Mouse (Mus musculus) liver, embryonic 14.5 days (tissue): ENCODE measurements around the gene Nek3. TPM values are rescaled to one million over a fixed set of nuclear protein-coding genes. Genes with fewer than 3 reads are reported as not detected.

ENCODE experiments used
- ATAC-seq: fragments of 200-750 bp; cut with Nextera tagmentation; 2 replicates; pipeline ENCODE4 v1.8.0; 2017; ENCODE audit warnings: moderate number of reproducible peaks, mild to moderate bottlenecking, moderate library complexity; ENCODE audit not compliant: insufficient read depth
- DNase-seq, 3 experiments: peaks; one replicate each; pipeline ENCODE4 v3.0.0-alpha.2; 2012 to 2013; ENCODE audit warnings: low read depth in 3 of 3, low spot score in 3 of 3
- H3K27ac ChIP-seq: fragments of 300-500 bp; sonication (generic); 2 replicates; pipeline ENCODE4 v1.5.1; 2014; ENCODE audit warnings: moderate library complexity, mild to moderate bottlenecking, control low read depth, inconsistent platforms
- H3K27me3 ChIP-seq: fragments of 300-500 bp; sonication (generic); 2 replicates; pipeline ENCODE4 v1.6.1; 2014; ENCODE audit warnings: mild to moderate bottlenecking, low read length, moderate library complexity; ENCODE audit not compliant: control insufficient read depth, insufficient read depth
- H3K36me3 ChIP-seq: fragments of 300-500 bp; sonication (generic); replicated peaks from 2 replicates; pipeline ENCODE4 v1.6.1; 2014; ENCODE audit warnings: low read depth; ENCODE audit not compliant: control insufficient read depth, insufficient read depth
- H3K4me1 ChIP-seq, 2 experiments: fragments of 200-500 bp in 1 of 2; fragments of 300-500 bp in 1 of 2; sonication (generic) in 1 of 2; replicated peaks; 2 replicates each; pipeline ENCODE4 v1.6.1; 2012 to 2014; ENCODE audit warnings: antibody characterized with exemption in 1 of 2, inconsistent platforms in 1 of 2, low read length in 1 of 2; ENCODE audit not compliant: control insufficient read depth in 2 of 2, insufficient read depth in 2 of 2
- H3K4me2 ChIP-seq: fragments of 300-500 bp; sonication (generic); 2 replicates; pipeline ENCODE4 v1.6.1; 2014; ENCODE audit warnings: low read depth, mild to moderate bottlenecking, control low read depth, moderate library complexity
- H3K4me3 ChIP-seq, 2 experiments: fragments of 200-500 bp in 1 of 2; fragments of 300-500 bp in 1 of 2; sonication (generic) in 1 of 2; 2 replicates each; pipeline ENCODE4 v1.5.1; 2012 to 2014; ENCODE audit warnings: low read depth in 2 of 2, low read length in 2 of 2, mild to moderate bottlenecking in 2 of 2, control low read depth in 1 of 2, inconsistent platforms in 1 of 2, moderate library complexity in 1 of 2; ENCODE audit not compliant: insufficient read depth in 1 of 2
- H3K9ac ChIP-seq: fragments of 300-500 bp; sonication (generic); replicated peaks from 2 replicates; pipeline ENCODE4 v1.6.1; 2014; ENCODE audit warnings: mild to moderate bottlenecking, control low read depth, moderate library complexity
- H3K9me3 ChIP-seq: fragments of 300-500 bp; sonication (generic); 2 replicates; pipeline ENCODE4 v1.6.1; 2016; ENCODE audit warnings: low read length, mixed read lengths; ENCODE audit not compliant: control insufficient read depth
- CTCF ChIP-seq: IDR thresholded peaks from 2 replicates; pipeline ENCODE4 v1.5.1; 2016; ENCODE audit warnings: antibody characterized with exemption, low read depth, control low read depth
- EP300 ChIP-seq: IDR thresholded peaks from 2 replicates; pipeline ENCODE4 v1.6.1; 2016; ENCODE audit warnings: antibody characterized with exemption, low read depth
- WGBS: fragments of 180-500 bp; shearing (Covaris S2); extraction: QIAGEN DNeasy Blood & Tissue Kit; methylation state at CpG from one replicate; pipeline ENCODE4 v1.1.7; 2014; ENCODE audit not compliant: insufficient replicate concordance; 5-methylcytosine and 5-hydroxymethylcytosine counted together
- polyA plus RNA-seq, 2 experiments: library from polyadenylated mRNA; depleted of rRNA in 1 of 2; stranded (reverse) in 1 of 2; unstranded in 1 of 2; fragments of >200 nt; fragmentation: Nextera tagmentation in 1 of 2; extraction: Ambion mirVana in 1 of 2; gene quantifications; 2 replicates each; pipeline versions ENCODE4 v1.2.1 to v1.2.3; 2012 to 2014

The Nek3 gene
- polyA plus RNA-seq, 2 experiments, result 1.7 to 1.8 TPM

DNA sequence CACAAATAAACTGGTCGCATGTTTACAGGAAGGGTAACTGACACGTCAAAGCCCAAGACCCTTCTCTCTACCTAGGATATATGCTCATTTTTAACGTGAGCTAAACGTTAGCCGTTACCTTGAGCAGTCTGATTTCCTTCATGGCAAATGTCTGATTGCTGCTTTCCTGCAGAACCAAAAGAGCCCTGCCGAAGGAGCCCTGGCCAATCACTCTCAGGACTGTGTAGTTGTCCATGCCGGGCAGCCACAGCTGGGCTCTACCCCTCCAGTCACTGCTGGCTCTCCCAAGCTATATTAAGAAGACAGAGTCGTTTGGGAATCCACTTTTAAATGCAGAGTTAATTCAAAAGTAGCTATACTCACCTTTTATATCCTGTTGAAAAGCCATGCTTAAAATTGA lies 4.0 kb downstream of the Nek3 start:
- H3K4me3 ChIP-seq, result no peak overlapping the region
- DNase-seq (no peak), ATAC-seq (no peak)
- H3K36me3 ChIP-seq, result no peaks in the 10 kb centered on the region
- H3K4me2 ChIP-seq, result no peak overlapping the region
- TF ChIP-seq EP300 (no peak), CTCF (no peak)
- H3K9me3 ChIP-seq, result no peaks in the 10 kb centered on the region
- 77% methylated on average over 8 of the region's 8 CpGs for WGBS
- H3K27ac ChIP-seq, result no peak overlapping the region
- H3K4me1 ChIP-seq, result peaks cover 5 to 6% of the 10 kb centered on the region in 2 experiments
- H3K27me3 ChIP-seq, result no peaks in the 10 kb centered on the region
- H3K9ac ChIP-seq, result no peak overlapping the region

DNA sequence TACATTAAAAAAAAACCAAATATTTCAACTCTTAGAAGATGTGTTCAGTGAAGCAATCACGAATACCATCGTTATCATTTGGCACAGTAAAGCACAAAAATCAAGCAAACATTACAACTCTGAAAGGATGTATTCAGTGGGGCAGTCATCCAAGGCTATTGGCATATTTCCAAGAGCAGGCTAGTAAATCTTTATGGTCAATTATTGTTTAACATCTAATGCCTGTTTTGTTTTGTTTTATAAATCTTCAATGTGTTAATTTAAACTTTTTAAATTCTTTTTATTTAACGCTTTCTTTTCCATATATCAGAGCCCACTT lies 15.9 kb downstream of the Nek3 start:
- Histone ChIP-seq H3K9ac (no peak overlapping the region), H3K27ac (no peak overlapping the region), H3K9me3 (no peaks in the 10 kb centered on the region), H3K4me3 (no peak overlapping the region), H3K36me3 (no peaks in the 10 kb centered on the region), H3K27me3 (no peaks in the 10 kb centered on the region), H3K4me2 (no peak overlapping the region), H3K4me1 (no peaks in the 10 kb centered on the region)
- DNase-seq (no peak), ATAC-seq (no peak)
- 60% methylated on average over 3 of the region's 3 CpGs for WGBS
- TF ChIP-seq EP300 (no peak), CTCF (no peak)

DNA sequence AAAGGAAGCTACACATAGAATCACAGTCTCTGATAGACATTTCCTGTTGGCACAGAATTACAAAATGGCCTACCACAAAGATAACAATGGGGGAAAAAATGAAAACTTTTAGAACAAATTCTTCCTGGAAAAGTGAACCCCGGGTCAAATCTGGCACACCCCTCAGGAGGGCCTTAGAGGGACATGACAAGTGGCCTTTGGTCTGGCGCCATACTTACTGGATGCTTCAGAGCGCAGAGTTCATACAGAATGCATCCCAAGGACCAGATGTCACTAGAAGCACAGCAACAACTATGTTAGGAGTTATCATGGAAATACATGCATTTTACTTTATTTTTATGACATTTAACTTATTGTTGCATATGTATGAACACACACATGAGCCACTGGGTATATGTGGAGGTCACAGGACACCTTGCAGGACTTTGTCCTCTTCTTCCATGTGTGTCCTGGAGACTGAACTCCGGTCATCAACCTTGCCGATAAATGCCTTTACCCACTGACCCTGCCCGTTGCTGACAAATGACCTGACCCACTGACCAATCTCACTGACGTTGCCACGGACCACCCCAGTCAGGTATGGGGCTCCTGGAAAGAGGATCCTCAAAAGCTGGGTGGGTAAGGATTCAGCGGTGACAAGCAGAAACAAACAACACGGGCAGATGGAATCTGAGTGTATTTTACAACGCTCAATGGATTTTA lies 16.4 kb downstream of the Nek3 start:
- Histone ChIP-seq H3K9me3 (no peaks in the 10 kb centered on the region), H3K9ac (no peak overlapping the region), H3K4me1 (no peaks in the 10 kb centered on the region), H3K27me3 (no peaks in the 10 kb centered on the region), H3K27ac (no peak overlapping the region), H3K4me2 (no peak overlapping the region), H3K36me3 (no peaks in the 10 kb centered on the region), H3K4me3 (no peak overlapping the region)
- ATAC-seq (no peak), DNase-seq (no peak)
- TF ChIP-seq CTCF, result no peak
- no peak for TF ChIP-seq EP300
- 79% methylated on average over 11 of the region's 11 CpGs for WGBS

DNA sequence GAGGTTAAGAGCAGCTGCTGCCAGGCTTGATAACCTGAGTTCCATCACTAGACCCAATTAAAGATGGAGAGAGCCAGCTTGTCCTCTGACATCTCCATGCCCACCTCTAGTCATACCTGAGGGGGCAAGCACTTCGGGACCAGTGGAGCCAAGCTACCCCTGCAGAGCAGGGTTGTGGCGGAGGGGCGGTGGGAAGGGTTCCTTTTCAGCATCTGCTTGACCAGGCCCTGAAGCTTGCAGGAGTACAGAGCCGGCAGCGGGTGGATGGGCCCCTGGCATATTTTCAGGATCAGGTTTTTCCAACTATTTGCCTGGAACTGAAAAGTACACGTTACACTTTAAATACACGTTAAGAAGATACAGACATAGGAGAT lies 17.9 kb downstream of the Nek3 start:
- Histone ChIP-seq H3K9ac (no peak overlapping the region), H3K4me2 (no peak overlapping the region), H3K27ac (no peak overlapping the region), H3K4me3 (no peak overlapping the region), H3K36me3 (no peaks in the 10 kb centered on the region), H3K4me1 (peaks cover 0 to 10% of the 10 kb centered on the region in 2 experiments), H3K9me3 (no peaks in the 10 kb centered on the region), H3K27me3 (no peaks in the 10 kb centered on the region)
- TF ChIP-seq CTCF, result no peak
- TF ChIP-seq EP300, result no peak
- DNase-seq (no peak), ATAC-seq (no peak)
- 82% methylated on average over 7 of the region's 7 CpGs for WGBS

DNA sequence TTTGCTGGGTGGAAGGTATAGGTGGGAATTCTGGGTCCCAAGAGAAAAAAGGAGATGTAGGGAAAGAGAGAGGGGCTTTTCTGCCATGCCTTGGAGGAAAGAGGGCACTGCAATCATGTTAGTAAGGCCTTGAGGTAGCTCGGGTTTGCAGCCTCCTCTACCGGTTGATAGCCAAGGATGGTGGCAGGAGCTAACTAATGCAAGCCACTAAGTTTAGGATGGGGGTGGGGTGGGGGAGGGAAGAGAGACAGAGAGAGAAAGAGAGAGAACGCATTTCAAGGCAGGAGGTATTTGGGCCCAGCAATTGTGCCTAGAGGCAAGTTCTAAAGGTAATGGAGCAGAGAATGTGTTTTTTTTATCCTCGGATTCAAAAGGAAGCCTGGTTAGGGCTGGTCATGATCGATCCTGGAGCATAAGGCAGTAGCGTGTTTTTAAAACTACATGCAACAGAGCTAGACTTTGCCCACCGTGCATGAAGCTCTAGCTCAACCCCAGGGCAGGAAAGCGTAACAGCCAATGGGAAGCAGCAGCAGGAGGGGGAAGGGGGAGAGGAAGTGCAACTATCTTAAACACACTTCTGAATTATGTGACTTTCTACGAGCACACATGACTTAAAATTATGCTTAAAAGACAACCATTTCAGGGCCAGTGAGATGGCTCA lies 18.4 kb downstream of the Nek3 start:
- WGBS, result 68% methylated on average over 9 of the region's 9 CpGs

More for the DNA sequence above, 18.4 kb downstream of the Nek3 start:
- Histone ChIP-seq H3K4me1 (peaks cover 0 to 10% of the 10 kb centered on the region in 2 experiments), H3K36me3 (no peaks in the 10 kb centered on the region), H3K27ac (no peak overlapping the region), H3K27me3 (no peaks in the 10 kb centered on the region), H3K4me2 (no peak overlapping the region), H3K9ac (no peak overlapping the region), H3K4me3 (no peak overlapping the region), H3K9me3 (no peaks in the 10 kb centered on the region)
- no peak for ATAC-seq
- no peak for DNase-seq
- TF ChIP-seq EP300, result no peak
- no peak for TF ChIP-seq CTCF
